Mouse (Mus musculus) lung, postnatal 0 days (tissue): ENCODE results near the gene Ano10. TPM values are rescaled to one million over a fixed set of nuclear protein-coding genes. Genes with fewer than 3 reads are reported as not detected.

ENCODE experiments used
- ATAC-seq: fragments of 200-750 bp; cut with Nextera tagmentation; 2 replicates; pipeline ENCODE4 v1.8.0; 2017; ENCODE audit warnings: moderate library complexity
- DNase-seq: peaks from one replicate; pipeline ENCODE4 v3.0.0-alpha.2; 2016; ENCODE audit warnings: low spot score
- H3K27ac ChIP-seq: fragments of 300-500 bp; sonication (generic); 2 replicates; pipeline ENCODE4 v1.5.1; 2014; ENCODE audit warnings: antibody characterized with exemption, mild to moderate bottlenecking, low read length, mixed read lengths
- H3K27me3 ChIP-seq: fragments of 300-500 bp; sonication (generic); replicated peaks from 2 replicates; pipeline ENCODE4 v1.6.1; 2014; ENCODE audit warnings: low read length, mixed read lengths; ENCODE audit not compliant: insufficient read depth
- H3K36me3 ChIP-seq: fragments of 300-500 bp; sonication (generic); 2 replicates; pipeline ENCODE4 v1.6.1; 2014; ENCODE audit warnings: low read length, mixed read lengths; ENCODE audit not compliant: insufficient read depth
- H3K4me1 ChIP-seq: fragments of 300-500 bp; sonication (generic); 2 replicates; pipeline ENCODE4 v1.6.1; 2014; ENCODE audit warnings: antibody characterized with exemption, low read depth, low read length, mixed read lengths; ENCODE audit not compliant: insufficient read depth
- H3K4me2 ChIP-seq: fragments of 300-500 bp; sonication (generic); replicated peaks from 2 replicates; pipeline ENCODE4 v1.6.1; 2014; ENCODE audit warnings: low read depth, mild to moderate bottlenecking, low read length, moderate library complexity, mixed read lengths
- H3K4me3 ChIP-seq: fragments of 300-500 bp; sonication (generic); 2 replicates; pipeline ENCODE4 v1.5.1; 2014; ENCODE audit warnings: low read depth, low read length
- H3K9ac ChIP-seq: fragments of 300-500 bp; sonication (generic); replicated peaks from 2 replicates; pipeline ENCODE4 v1.6.1; 2014; ENCODE audit warnings: low read depth, mild to moderate bottlenecking
- H3K9me3 ChIP-seq: fragments of 300-500 bp; sonication (generic); 2 replicates; pipeline ENCODE4 v1.6.1; 2016; ENCODE audit warnings: low read length, mixed read lengths
- CTCF ChIP-seq: IDR thresholded peaks from 2 replicates; pipeline ENCODE4 v1.5.1; 2016; ENCODE audit warnings: antibody characterized with exemption, mild to moderate bottlenecking
- EP300 ChIP-seq: IDR thresholded peaks from 2 replicates; pipeline ENCODE4 v1.6.1; 2016; ENCODE audit warnings: antibody characterized with exemption, mild to moderate bottlenecking, control low read depth
- WGBS: fragments of 180-500 bp; shearing (Covaris S2); extraction: QIAGEN DNeasy Blood & Tissue Kit; methylation state at CpG from one replicate; pipeline ENCODE4 v1.1.7; 2014; 5-methylcytosine and 5-hydroxymethylcytosine counted together
- polyA plus RNA-seq: library from polyadenylated mRNA; unstranded; fragments of >200 nt; fragmentation: Nextera tagmentation; extraction: Ambion mirVana; gene quantifications from 2 replicates; pipeline ENCODE4 v1.2.1, GENCODE M21; 2015

Ano10 gene
- polyA plus RNA-seq, 1 experiment from 2014 or later: 41.6 TPM

- Histone ChIP-seq H3K9me3 (no peaks in the 10 kb centered on the region), H3K27ac (no peak overlapping the region), H3K36me3 (no peaks in the 10 kb centered on the region), H3K4me3 (no peak overlapping the region), H3K9ac (no peak overlapping the region), H3K4me2 (no peak overlapping the region), H3K4me1 (no peaks in the 10 kb centered on the region), H3K27me3 (no peaks in the 10 kb centered on the region)
- 74% methylated on average over 7 of the region's 7 CpGs for WGBS
- TF ChIP-seq EP300: no peak
- peak; percentile 37; the same call in 1 of the 2 replicates for TF ChIP-seq CTCF
- DNase-seq: no peak
- ATAC-seq: no peak
Observed at GRCm38 (mm10) chr9:122204508-122204907, 89.7 kb downstream of the Ano10 start.

GRCm38 (mm10) chr9:122199253-122199652 is 95.0 kb downstream of the Ano10 start:
- peak; percentile 73 for TF ChIP-seq CTCF
- no peak for TF ChIP-seq EP300
- H3K27ac ChIP-seq: no peak overlapping the region
- no peak overlapping the region for H3K4me3 ChIP-seq
- no peak overlapping the region for H3K9ac ChIP-seq
- no peaks in the 10 kb centered on the region for H3K36me3 ChIP-seq
- no peaks in the 10 kb centered on the region for H3K9me3 ChIP-seq
- whole genome bisulfite sequencing: 41% methylated on average over 6 of the region's 6 CpGs
- no peak overlapping the region for H3K4me2 ChIP-seq
- 0 out of 2 replicates have a peak, but pooled peaks cover 8% of the 10 kb centered on the region for H3K4me1 ChIP-seq
- peak; percentile 42; the same call in 1 of the 2 replicates for ATAC-seq
- peak; percentile 42 for DNase-seq
- no peaks in the 10 kb centered on the region for H3K27me3 ChIP-seq

- no peaks in the 10 kb centered on the region for H3K9me3 ChIP-seq
- no peak overlapping the region for H3K9ac ChIP-seq
- no peak for TF ChIP-seq EP300
- TF ChIP-seq CTCF: no peak
- H3K4me1 ChIP-seq: 0 out of 2 replicates have a peak, but pooled peaks cover 8% of the 10 kb centered on the region
- 86% methylated on average over 3 of the region's 3 CpGs for WGBS
- no peak overlapping the region for H3K27ac ChIP-seq
- no peak overlapping the region for H3K4me2 ChIP-seq
- H3K4me3 ChIP-seq: no peak overlapping the region
- DNase-seq: no peak
- H3K27me3 ChIP-seq: no peaks in the 10 kb centered on the region
- no peaks in the 10 kb centered on the region for H3K36me3 ChIP-seq
- ATAC-seq: no peak
Observed at GRCm38 (mm10) chr9:122198621-122199020, 95.6 kb downstream of the Ano10 start.

- DNase-seq (no peak), ATAC-seq (no peak)
- H3K9ac ChIP-seq: no peak overlapping the region
- no peaks in the 10 kb centered on the region for H3K27me3 ChIP-seq
- 62% methylated on average over 5 of the region's 5 CpGs for WGBS
- no peaks in the 10 kb centered on the region for H3K36me3 ChIP-seq
- 0 out of 2 replicates have a peak, but pooled peaks cover 8% of the 10 kb centered on the region for H3K4me1 ChIP-seq
- no peak overlapping the region for H3K4me3 ChIP-seq
- no peak overlapping the region for H3K27ac ChIP-seq
- TF ChIP-seq EP300 (no peak), CTCF (no peak)
- no peak overlapping the region for H3K4me2 ChIP-seq
- no peaks in the 10 kb centered on the region for H3K9me3 ChIP-seq
Observed at GRCm38 (mm10) chr9:122197021-122197420, 97.2 kb downstream of the Ano10 start.

- TF ChIP-seq EP300: peak; percentile 76
- peak; percentile 36; the same call in 1 of the 2 replicates for TF ChIP-seq CTCF
- Histone ChIP-seq H3K4me2 (no peak overlapping the region), H3K4me3 (no peak overlapping the region), H3K27me3 (no peaks in the 10 kb centered on the region), H3K36me3 (no peaks in the 10 kb centered on the region), H3K9ac (no peak overlapping the region), H3K9me3 (no peaks in the 10 kb centered on the region), H3K27ac (0 out of 2 replicates have a peak overlapping the region, but pooled peaks have one; percentile 3), H3K4me1 (0 out of 2 replicates have a peak, but pooled peaks cover 8% of the 10 kb centered on the region)
- ATAC-seq: peak; percentile 79
- 52% methylated on average over 5 of the region's 5 CpGs for WGBS
- DNase-seq: peak; percentile 79
Observed at GRCm38 (mm10) chr9:122195042-122195682, 99.1 kb downstream of the Ano10 start.

- no peaks in the 10 kb centered on the region for H3K9me3 ChIP-seq
- H3K4me1 ChIP-seq: 0 out of 2 replicates have a peak, but pooled peaks cover 8% of the 10 kb centered on the region
- no peak overlapping the region for H3K9ac ChIP-seq
- no peaks in the 10 kb centered on the region for H3K36me3 ChIP-seq
- no peak for TF ChIP-seq EP300
- TF ChIP-seq CTCF: no peak
- no peak overlapping the region for H3K4me3 ChIP-seq
- ATAC-seq (no peak), DNase-seq (no peak)
- H3K4me2 ChIP-seq: no peak overlapping the region
- 76% methylated on average over 5 of the region's 5 CpGs for WGBS
- H3K27me3 ChIP-seq: no peaks in the 10 kb centered on the region
- no peak overlapping the region; the same call in 1 of the 2 replicates for H3K27ac ChIP-seq
Observed at GRCm38 (mm10) chr9:122193823-122194222, 100.4 kb downstream of the Ano10 start.
